Mouse (Mus musculus) midbrain, embryonic 11.5 days (tissue): ENCODE results near the gene Mcfd2. TPM values are rescaled to one million over a fixed set of nuclear protein-coding genes. Genes with fewer than 3 reads are reported as not detected.

ENCODE experiments used
- ATAC-seq: fragments of 200-750 bp; cut with Nextera tagmentation; 2 replicates; pipeline ENCODE4 v1.8.0; 2017; ENCODE audit warnings: moderate TSS enrichment, moderate library complexity; ENCODE audit not compliant: low FRiP score
- DNase-seq: peaks from one replicate; pipeline ENCODE4 v3.0.0; 2015; ENCODE audit warnings: low spot score; ENCODE audit errors: missing footprints
- H3K27ac ChIP-seq: fragments of 300-500 bp; sonication (generic); 2 replicates; pipeline ENCODE4 v1.5.1; 2014; ENCODE audit warnings: low read depth, low read length
- H3K27me3 ChIP-seq: fragments of 300-500 bp; sonication (generic); 2 replicates; pipeline ENCODE4 v1.6.1; 2014; ENCODE audit warnings: mild to moderate bottlenecking, low read length, moderate library complexity, mixed read lengths; ENCODE audit not compliant: control insufficient read depth, insufficient read depth
- H3K36me3 ChIP-seq: fragments of 300-500 bp; sonication (generic); 2 replicates; pipeline ENCODE4 v1.6.1; 2014; ENCODE audit warnings: mild to moderate bottlenecking, low read length, moderate library complexity, mixed read lengths; ENCODE audit not compliant: control insufficient read depth, insufficient read depth
- H3K4me1 ChIP-seq: fragments of 300-500 bp; sonication (generic); 2 replicates; pipeline ENCODE4 v1.6.1; 2014; ENCODE audit warnings: low read length; ENCODE audit not compliant: control insufficient read depth, insufficient read depth
- H3K4me2 ChIP-seq: fragments of 300-500 bp; sonication (generic); 2 replicates; pipeline ENCODE4 v1.6.1; 2014; ENCODE audit warnings: mild to moderate bottlenecking, moderate library complexity
- H3K4me3 ChIP-seq: fragments of 300-500 bp; sonication (generic); 2 replicates; pipeline ENCODE4 v1.5.1; 2014; ENCODE audit warnings: low read depth, low read length
- H3K9ac ChIP-seq: fragments of 300-500 bp; sonication (generic); 2 replicates; pipeline ENCODE4 v1.6.1; 2014; ENCODE audit warnings: low read length
- H3K9me3 ChIP-seq: fragments of 300-500 bp; sonication (generic); 2 replicates; pipeline ENCODE4 v1.6.1; 2016; ENCODE audit warnings: low read length; ENCODE audit not compliant: control insufficient read depth
- WGBS: fragments of 180-500 bp; shearing (Covaris S2); extraction: QIAGEN DNeasy Blood & Tissue Kit; methylation state at CpG from one replicate; pipeline ENCODE4 v1.1.7; 2014; 5-methylcytosine and 5-hydroxymethylcytosine counted together
- polyA plus RNA-seq: library from polyadenylated mRNA; unstranded; fragments of >200 nt; fragmentation: Nextera tagmentation; extraction: Ambion mirVana; gene quantifications from 2 replicates; pipeline ENCODE4 v1.2.1, GENCODE M21; 2014

Mcfd2 gene
- polyA plus RNA-seq, 1 experiment from 2014 or later, result 72.9 TPM

DNA sequence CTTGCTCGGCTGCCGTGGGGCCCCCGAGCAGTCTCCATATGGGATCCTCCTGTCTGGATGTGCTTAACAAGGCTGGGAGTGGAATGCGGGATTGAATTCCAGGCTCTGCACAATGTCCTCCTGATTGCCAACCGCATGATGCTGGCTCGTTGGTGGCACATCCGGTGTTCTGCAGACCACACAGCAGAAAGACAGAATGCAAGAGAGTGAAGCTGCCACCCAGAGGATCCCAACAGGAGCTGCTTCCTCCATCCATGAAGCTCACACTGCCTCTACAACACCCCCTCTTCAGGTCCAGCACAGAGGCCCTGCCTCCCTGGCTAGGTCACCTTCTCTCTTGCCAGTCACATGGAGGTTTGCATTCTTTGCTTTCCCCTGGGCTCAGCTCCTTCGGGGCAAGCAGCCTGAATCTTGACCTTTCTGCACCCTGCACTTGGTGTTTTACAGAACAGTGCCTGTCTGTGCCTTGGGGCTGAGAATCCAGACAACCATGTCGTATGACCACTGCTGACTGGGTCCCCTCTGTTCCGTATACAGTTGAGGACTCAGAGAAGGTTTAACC, 39.6 kb downstream of the Mcfd2 start:
- no peak for ATAC-seq

GRCm38 (mm10) chr17:87225384-87225783, 40.4 kb downstream of the Mcfd2 start:
- Histone ChIP-seq H3K27me3 (no peaks in the 10 kb centered on the region), H3K36me3 (no peaks in the 10 kb centered on the region), H3K4me3 (no peak overlapping the region), H3K4me2 (no peak overlapping the region), H3K4me1 (no peaks in the 10 kb centered on the region), H3K27ac (no peak overlapping the region), H3K9me3 (no peaks in the 10 kb centered on the region), H3K9ac (no peak overlapping the region)
- ATAC-seq (no peak), DNase-seq (peak; percentile 39)
- 90% methylated on average over 9 of the region's 9 CpGs for WGBS

More for the DNA sequence above, 39.6 kb downstream of the Mcfd2 start:
- Histone ChIP-seq H3K4me2 (no peak overlapping the region), H3K9me3 (no peaks in the 10 kb centered on the region), H3K27ac (no peak overlapping the region), H3K27me3 (no peaks in the 10 kb centered on the region), H3K4me1 (no peaks in the 10 kb centered on the region), H3K9ac (no peak overlapping the region), H3K36me3 (no peaks in the 10 kb centered on the region), H3K4me3 (no peak overlapping the region)
- DNase-seq, result peak; percentile 41
- 75% methylated on average over 10 of the region's 10 CpGs for WGBS

- no peaks in the 10 kb centered on the region for H3K9me3 ChIP-seq
- H3K4me2 ChIP-seq, result no peak overlapping the region
- H3K4me1 ChIP-seq, result no peaks in the 10 kb centered on the region
- DNase-seq (peak; percentile 45), ATAC-seq (no peak)
- no peak overlapping the region for H3K9ac ChIP-seq
- WGBS, result 64% methylated on average over 2 of the region's 2 CpGs
- H3K27me3 ChIP-seq, result no peaks in the 10 kb centered on the region
- H3K4me3 ChIP-seq, result no peak overlapping the region
- H3K27ac ChIP-seq, result no peak overlapping the region
- no peaks in the 10 kb centered on the region for H3K36me3 ChIP-seq
These were observed 41.3 kb downstream of the Mcfd2 start for GRCm38 (mm10) chr17:87224461-87224860.

- no peak for ATAC-seq
- H3K36me3 ChIP-seq, result no peaks in the 10 kb centered on the region
- no peaks in the 10 kb centered on the region for H3K4me1 ChIP-seq
- no peaks in the 10 kb centered on the region for H3K9me3 ChIP-seq
- WGBS, result 83% methylated on average over 9 of the region's 9 CpGs
- no peak overlapping the region for H3K27ac ChIP-seq
- no peak overlapping the region for H3K4me2 ChIP-seq
- no peaks in the 10 kb centered on the region for H3K27me3 ChIP-seq
- no peak overlapping the region for H3K9ac ChIP-seq
- H3K4me3 ChIP-seq, result no peak overlapping the region
- DNase-seq, result no peak
These were observed 46.3 kb downstream of the Mcfd2 start for GRCm38 (mm10) chr17:87219456-87219855.

DNA sequence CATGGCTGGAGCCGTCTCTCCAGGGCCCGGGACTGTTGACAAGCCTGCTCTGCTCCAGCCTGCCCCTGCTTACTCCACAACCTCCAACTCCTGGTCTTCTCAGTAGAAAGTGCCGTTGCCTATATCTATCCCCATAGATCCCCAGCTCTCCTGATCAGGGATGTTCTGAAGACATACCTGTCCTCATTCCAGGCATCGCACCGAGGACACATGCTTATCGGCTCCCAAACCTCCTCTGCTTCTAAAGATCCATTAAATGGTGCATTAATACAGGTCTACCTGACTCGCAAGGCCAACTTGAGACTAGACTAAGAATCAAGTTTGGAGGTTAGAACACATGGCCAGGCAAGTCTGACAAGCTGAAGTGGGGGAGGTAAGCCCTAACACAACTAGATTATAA, 51.2 kb downstream of the Mcfd2 start:
- no peak for ATAC-seq

GRCm38 (mm10) chr17:87210525-87210924, 55.2 kb downstream of the Mcfd2 start:
- Histone ChIP-seq H3K36me3 (no peaks in the 10 kb centered on the region), H3K9ac (no peak overlapping the region), H3K27ac (no peak overlapping the region), H3K27me3 (no peaks in the 10 kb centered on the region), H3K4me3 (no peak overlapping the region), H3K9me3 (no peaks in the 10 kb centered on the region), H3K4me1 (no peaks in the 10 kb centered on the region), H3K4me2 (no peak overlapping the region)
- ATAC-seq (no peak), DNase-seq (peak; percentile 53)
- 86% methylated on average over 2 of the region's 2 CpGs for WGBS

More for the DNA sequence above, 51.2 kb downstream of the Mcfd2 start:
- Histone ChIP-seq H3K9me3 (no peaks in the 10 kb centered on the region), H3K36me3 (no peaks in the 10 kb centered on the region), H3K9ac (no peak overlapping the region), H3K4me3 (no peak overlapping the region), H3K4me2 (no peak overlapping the region), H3K27me3 (no peaks in the 10 kb centered on the region), H3K4me1 (no peaks in the 10 kb centered on the region), H3K27ac (no peak overlapping the region)
- WGBS, result 96% methylated on average over 7 of the region's 7 CpGs
- DNase-seq, result peak; percentile 53

DNA sequence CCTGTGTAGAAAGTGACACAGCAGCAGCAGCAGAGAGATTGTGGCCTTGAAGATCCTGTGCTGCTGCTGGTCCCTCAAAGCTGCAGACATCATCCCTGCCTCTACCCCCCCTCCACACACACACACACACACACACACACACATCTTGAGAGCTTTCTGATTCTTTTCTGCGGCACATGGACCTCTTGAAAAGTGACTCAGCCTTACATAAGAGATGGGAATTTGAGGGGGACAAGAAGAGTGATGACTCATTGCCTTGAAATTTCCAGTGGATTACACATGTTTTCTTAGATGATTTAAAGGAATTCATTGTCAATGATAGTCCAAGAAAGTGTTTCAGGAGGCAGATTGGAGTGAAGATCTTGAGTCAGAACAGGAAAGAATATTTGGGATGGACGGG, 58.9 kb downstream of the Mcfd2 start:
- H3K4me1 ChIP-seq, result no peaks in the 10 kb centered on the region
- H3K27ac ChIP-seq, result no peak overlapping the region
- WGBS, result 78% methylated on average over 2 of the region's 2 CpGs
- no peak overlapping the region for H3K9ac ChIP-seq
- H3K9me3 ChIP-seq, result no peaks in the 10 kb centered on the region
- no peaks in the 10 kb centered on the region; the same call in 1 of the 2 replicates for H3K27me3 ChIP-seq
- no peaks in the 10 kb centered on the region for H3K36me3 ChIP-seq
- H3K4me2 ChIP-seq, result no peak overlapping the region
- DNase-seq, result no peak
- no peak for ATAC-seq
- H3K4me3 ChIP-seq, result no peak overlapping the region

Other genes starting within 250 kb of the Mcfd2 start
- gene Pigf, start 240.5 kb downstream of the Mcfd2 start, polyA plus RNA-seq, result 48.5 and 50.2 TPM in 2 replicates
- 211 and 229 TPM in 2 replicates for gene Cript, start 240.4 kb downstream of the Mcfd2 start, polyA plus RNA-seq
- gene Socs5, start 158.3 kb downstream of the Mcfd2 start, polyA plus RNA-seq, result 13.0 and 15.5 TPM in 2 replicates
- 3.0 and 3.1 TPM in 2 replicates for gene Ttc7, start 17.0 kb upstream of the Mcfd2 start, polyA plus RNA-seq
- gene Stpg4, start 161.8 kb upstream of the Mcfd2 start, polyA plus RNA-seq, result not detected in 2 replicates
- 1,326 and 1,445 TPM in 2 replicates for gene Calm2, start 181.0 kb upstream of the Mcfd2 start, polyA plus RNA-seq